Mouse (Mus musculus) A20 (cell line): ENCODE results near the gene Col23a1.

Experiments
- DNase-seq: peaks from one replicate; pipeline ENCODE4 v3.0.0-alpha.2; 2011; ENCODE audit warnings: low read depth, low spot score

Gene Col23a1

GRCm38 (mm10) chr11:51431287-51431686 is 141.6 kb downstream of the Col23a1 start:
- no peak for DNase-seq

- DNase-seq, result no peak
These were observed 142.2 kb downstream of the Col23a1 start for GRCm38 (mm10) chr11:51431968-51432367.

GRCm38 (mm10) chr11:51442006-51442405 is 152.3 kb downstream of the Col23a1 start:
- no peak for DNase-seq

- DNase-seq, result no peak
These were observed 152.9 kb downstream of the Col23a1 start for GRCm38 (mm10) chr11:51442599-51442998.

- no peak for DNase-seq
These were observed 154.1 kb downstream of the Col23a1 start for GRCm38 (mm10) chr11:51443818-51444217.

GRCm38 (mm10) chr11:51444649-51445048 is 154.9 kb downstream of the Col23a1 start:
- no peak for DNase-seq

GRCm38 (mm10) chr11:51446711-51447425 is 157.1 kb downstream of the Col23a1 start:
- peak; percentile 43 for DNase-seq

- DNase-seq, result no peak
These were observed 158.5 kb downstream of the Col23a1 start for GRCm38 (mm10) chr11:51448256-51448655.

GRCm38 (mm10) chr11:51448680-51449079 is 159.0 kb downstream of the Col23a1 start:
- DNase-seq, result no peak

- no peak for DNase-seq
These were observed 160.2 kb downstream of the Col23a1 start for GRCm38 (mm10) chr11:51449881-51450280.

GRCm38 (mm10) chr11:51451281-51451680 is 161.6 kb downstream of the Col23a1 start:
- DNase-seq, result no peak

- no peak for DNase-seq
These were observed 162.2 kb downstream of the Col23a1 start for GRCm38 (mm10) chr11:51451925-51452324.

GRCm38 (mm10) chr11:51453742-51454141 is 164.0 kb downstream of the Col23a1 start:
- DNase-seq, result no peak

GRCm38 (mm10) chr11:51455501-51455900 is 165.8 kb downstream of the Col23a1 start:
- DNase-seq, result peak; percentile 31

- no peak for DNase-seq
These were observed 167.9 kb downstream of the Col23a1 start for GRCm38 (mm10) chr11:51457624-51458023.

- DNase-seq, result no peak
These were observed 168.9 kb downstream of the Col23a1 start for GRCm38 (mm10) chr11:51458649-51459048.

GRCm38 (mm10) chr11:51459569-51460043 is 169.9 kb downstream of the Col23a1 start:
- no peak for DNase-seq

- no peak for DNase-seq
These were observed 179.0 kb downstream of the Col23a1 start for GRCm38 (mm10) chr11:51468737-51469136.

- DNase-seq, result no peak
These were observed 179.7 kb downstream of the Col23a1 start for GRCm38 (mm10) chr11:51469341-51469831.

GRCm38 (mm10) chr11:51470383-51471144 is 180.8 kb downstream of the Col23a1 start:
- DNase-seq, result no peak

GRCm38 (mm10) chr11:51473686-51474085 is 184.0 kb downstream of the Col23a1 start:
- DNase-seq, result no peak

GRCm38 (mm10) chr11:51476543-51476942 is 186.8 kb downstream of the Col23a1 start:
- no peak for DNase-seq

GRCm38 (mm10) chr11:51477571-51477970 is 187.9 kb downstream of the Col23a1 start:
- DNase-seq, result no peak
